Mouse (Mus musculus): ENCODE measurements at regions not wholly inside any gene's neighbourhood (a gene's known extent, or its start where the extent isn't known, plus 50 kb on each side); places are given as distances from the start of the nearest gene placed in this dataset.

DNA sequence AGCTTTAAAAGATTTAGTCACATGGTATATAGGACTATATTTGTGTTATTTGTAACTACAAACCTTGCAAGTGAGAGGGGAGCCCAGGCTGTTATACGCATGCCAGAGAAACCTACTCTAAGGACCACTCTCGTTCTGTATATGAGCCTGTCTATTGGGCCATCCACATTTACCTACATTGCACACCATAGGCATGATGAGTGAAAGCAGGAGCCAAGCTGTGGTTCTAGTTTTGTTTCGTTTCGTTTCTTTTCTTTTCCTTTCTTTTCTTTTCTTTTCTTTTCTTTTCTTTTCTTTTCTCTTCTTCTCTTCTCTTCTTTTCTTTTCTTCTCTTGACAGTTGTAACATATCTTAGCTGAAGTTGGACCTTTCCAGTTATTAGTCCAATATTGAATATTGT lies 109.2 kb upstream of the Fndc3a start:
- no peak for TF ChIP-seq POLR2A (IDR thresholded peaks at IDR 0.05; ENCODE audit: control insufficient read depth, low read depth, low read length)
- no peak for TF ChIP-seq CTCF (IDR thresholded peaks at IDR 0.05; ENCODE audit: control insufficient read depth, insufficient read depth, insufficient replicate concordance, low read depth, low read length)
